Mouse (Mus musculus) embryonic facial prominence, embryonic 15.5 days (tissue): Measurements from ENCODE around the gene Asic5. TPM values are rescaled to one million over a fixed set of nuclear protein-coding genes. Genes with fewer than 3 reads are reported as not detected.

ENCODE experiments used
- ATAC-seq: fragments of 200-750 bp; cut with Nextera tagmentation; 2 replicates; pipeline ENCODE4 v1.8.0; 2017; ENCODE audit warnings: low read depth, moderate TSS enrichment; ENCODE audit not compliant: insufficient number of reproducible peaks, low FRiP score, low TSS enrichment
- H3K27ac ChIP-seq: fragments of 300-500 bp; sonication (generic); replicated peaks from 2 replicates; pipeline ENCODE4 v1.5.1; 2015; ENCODE audit warnings: mild to moderate bottlenecking, inconsistent platforms
- H3K27me3 ChIP-seq: fragments of 300-500 bp; sonication (generic); 2 replicates; pipeline ENCODE4 v1.6.1; 2015; ENCODE audit warnings: inconsistent platforms
- H3K36me3 ChIP-seq: fragments of 300-500 bp; sonication (generic); 2 replicates; pipeline ENCODE4 v1.6.1; 2015; ENCODE audit warnings: mild to moderate bottlenecking, inconsistent platforms
- H3K4me1 ChIP-seq: fragments of 300-500 bp; sonication (generic); 2 replicates; pipeline ENCODE4 v1.6.1; 2015; ENCODE audit warnings: inconsistent platforms
- H3K4me2 ChIP-seq: fragments of 300-500 bp; sonication (generic); replicated peaks from 2 replicates; pipeline ENCODE4 v1.6.1; 2015; ENCODE audit warnings: mild to moderate bottlenecking, inconsistent platforms
- H3K4me3 ChIP-seq: fragments of 300-500 bp; sonication (generic); replicated peaks from 2 replicates; pipeline ENCODE4 v1.5.1; 2015; ENCODE audit warnings: mild to moderate bottlenecking, inconsistent platforms
- H3K9ac ChIP-seq: fragments of 300-500 bp; sonication (generic); 2 replicates; pipeline ENCODE4 v1.6.1; 2015; ENCODE audit warnings: inconsistent platforms
- H3K9me3 ChIP-seq: fragments of 300-500 bp; sonication (generic); replicated peaks from 2 replicates; pipeline ENCODE4 v1.6.1; 2016; ENCODE audit warnings: inconsistent platforms
- WGBS: fragments of 180-500 bp; shearing (Covaris S2); methylation state at CpG from one replicate; pipeline ENCODE4 v1.1.7; 2015; 5-methylcytosine and 5-hydroxymethylcytosine counted together
- polyA plus RNA-seq: library from polyadenylated mRNA; unstranded; fragments of >200 nt; fragmentation: Nextera tagmentation; extraction: Ambion mirVana; gene quantifications from 2 replicates; pipeline ENCODE4 v1.2.1, GENCODE M21; 2015

Gene Asic5
- polyA plus RNA-seq, 1 experiment from 2014 or later = not detected

DNA sequence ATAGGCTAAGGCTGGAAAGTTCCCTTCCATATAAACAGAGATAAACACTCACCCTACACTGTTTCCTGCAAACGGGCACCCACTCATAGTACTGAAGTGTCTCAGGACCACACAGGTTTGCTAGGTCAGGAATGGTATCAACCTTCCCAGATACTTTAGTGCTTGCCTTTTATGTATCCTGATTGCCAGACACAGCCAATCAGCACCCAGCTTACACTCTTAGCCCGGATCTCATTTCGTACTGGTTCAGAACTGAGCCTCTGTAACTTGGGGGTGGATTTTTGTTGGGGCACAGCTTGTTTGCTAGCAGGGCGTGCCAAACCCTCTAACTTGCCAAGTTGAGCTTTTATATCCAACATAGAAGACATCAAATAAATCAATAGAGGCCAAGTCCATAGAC, 6.5 kb upstream of the Asic5 start:
- 69% methylated on average over 4 of the region's 4 CpGs for WGBS
- H3K9me3 ChIP-seq = no peaks in the 10 kb centered on the region
- no peak overlapping the region for H3K27ac ChIP-seq
- no peak for ATAC-seq
- H3K27me3 ChIP-seq = no peaks in the 10 kb centered on the region
- H3K9ac ChIP-seq = no peak overlapping the region
- H3K4me3 ChIP-seq = no peak overlapping the region
- H3K4me2 ChIP-seq = no peak overlapping the region
- H3K4me1 ChIP-seq = no peaks in the 10 kb centered on the region
- no peaks in the 10 kb centered on the region for H3K36me3 ChIP-seq

DNA sequence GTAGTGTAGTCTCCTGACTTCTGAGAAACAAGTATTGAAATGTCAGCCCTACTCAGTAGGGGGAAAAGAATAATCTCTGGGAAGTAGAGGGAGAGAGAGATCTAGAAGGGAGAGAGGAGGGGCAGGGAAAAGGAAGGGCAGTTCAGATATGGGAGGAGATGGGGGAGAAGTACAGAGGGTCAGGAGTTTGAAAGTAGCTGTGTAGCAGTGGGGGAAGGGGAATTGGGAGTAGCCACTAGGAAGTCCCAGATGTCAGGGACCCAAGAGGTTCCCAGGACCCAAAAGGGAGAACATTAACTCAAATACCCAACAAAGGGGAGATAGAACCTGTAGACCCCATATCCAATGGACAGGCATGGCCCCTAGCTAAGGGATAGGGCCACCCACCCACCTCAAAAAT, 6.0 kb upstream of the Asic5 start, which contains the start of gene Tdo2:
Gene Tdo2 (minus strand): TSS at position 101 of the 400 bp plus-strand sequence.
- no peak within 1 kb of the TSS for H3K4me2 ChIP-seq
- no peak within 1 kb of the TSS for H3K27ac ChIP-seq
- no peaks in the 10 kb centered on the region for H3K27me3 ChIP-seq
- no peaks in the 10 kb centered on the region for H3K4me1 ChIP-seq
- no peak within 1 kb of the TSS for H3K9ac ChIP-seq
- H3K36me3 ChIP-seq = no peaks in the 10 kb centered on the region
- H3K4me3 ChIP-seq = no peak within 1 kb of the TSS
- H3K9me3 ChIP-seq = no peaks in the 10 kb centered on the region
- ATAC-seq = no peak

DNA sequence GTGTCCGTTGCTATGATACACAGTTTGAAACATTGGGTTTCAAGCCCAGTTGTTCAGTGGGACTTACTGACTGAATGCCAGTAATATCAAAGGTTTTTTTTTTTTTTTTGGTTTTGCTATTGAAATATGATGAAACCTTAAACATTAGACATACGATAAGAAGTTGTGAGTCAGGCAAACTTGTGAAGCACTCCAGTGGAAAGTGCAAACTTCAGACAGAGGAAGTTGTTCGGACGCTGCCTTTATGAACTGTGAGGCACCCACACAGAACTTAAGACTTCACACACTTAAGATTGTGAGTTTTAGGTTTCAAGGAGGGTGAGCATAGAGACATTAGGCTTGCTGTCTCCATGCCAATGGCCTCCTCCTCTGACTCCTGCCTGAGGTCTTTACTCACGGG, 514 bp upstream of the Asic5 start:
- Histone ChIP-seq H3K9me3 (no peaks in the 10 kb centered on the region), H3K4me2 (no peak overlapping the region), H3K9ac (no peak overlapping the region), H3K27me3 (no peaks in the 10 kb centered on the region), H3K27ac (no peak overlapping the region), H3K4me3 (no peak overlapping the region), H3K4me1 (no peaks in the 10 kb centered on the region), H3K36me3 (no peaks in the 10 kb centered on the region)
- 88% methylated on average over 5 of the region's 5 CpGs for WGBS
- no peak for ATAC-seq

DNA sequence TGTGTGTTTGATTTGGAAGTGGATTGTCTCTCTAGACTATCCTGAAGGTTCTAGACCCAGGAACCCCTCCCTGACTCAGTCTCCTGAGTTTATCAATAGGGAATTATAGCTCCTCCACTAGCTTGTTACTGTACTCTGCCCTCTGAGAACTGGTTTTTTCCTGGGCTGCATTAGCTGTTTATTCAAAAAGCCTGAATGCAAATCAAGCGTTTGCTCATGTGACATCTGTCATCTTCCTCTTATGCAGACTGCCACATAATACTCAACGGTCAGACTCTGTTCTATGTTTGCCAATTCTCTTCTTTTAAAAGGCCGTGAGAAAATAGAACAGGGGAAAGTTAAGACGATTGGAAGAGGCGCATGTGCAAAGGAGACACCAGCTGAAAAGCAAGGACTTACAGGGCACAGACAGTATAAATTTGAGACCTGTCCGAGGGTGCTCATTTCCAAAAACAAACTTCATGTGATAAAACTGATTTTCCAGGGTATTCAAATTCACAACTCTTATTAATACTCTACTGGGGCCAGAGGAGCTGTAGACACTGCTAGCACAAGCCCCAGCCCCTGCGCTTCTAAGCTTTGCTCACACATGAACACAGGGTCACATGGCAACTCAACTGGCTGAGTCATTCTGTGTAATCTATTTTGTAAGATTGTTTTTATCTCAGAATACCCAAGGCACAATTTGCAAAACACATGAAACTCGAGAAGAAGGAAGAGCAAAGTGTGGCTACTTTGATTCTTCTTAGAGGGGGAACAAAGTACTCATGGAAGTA, 1.2 kb downstream of the Asic5 start:
- Histone ChIP-seq H3K9ac (no peak overlapping the region), H3K36me3 (no peaks in the 10 kb centered on the region)
- no peak for ATAC-seq

DNA sequence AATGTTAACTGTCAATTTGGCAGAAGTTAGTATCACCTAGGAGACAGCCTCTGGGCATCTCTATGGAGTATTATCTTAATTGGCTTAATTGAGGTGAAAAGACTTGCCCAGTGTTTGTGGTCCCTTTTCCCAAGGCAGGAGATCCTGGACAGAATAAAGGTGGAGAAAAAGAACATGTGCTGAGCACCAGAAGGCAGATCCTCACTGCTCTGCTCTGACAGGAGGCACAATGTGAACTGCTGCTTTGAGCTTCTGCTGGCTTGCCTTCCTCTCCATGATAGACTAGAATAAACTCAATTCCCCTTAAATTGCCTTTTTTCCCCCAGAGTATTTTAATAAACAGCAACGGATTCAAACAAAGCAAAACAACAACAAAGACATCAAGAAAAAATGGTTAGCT, 3.0 kb downstream of the Asic5 start:
- no peak overlapping the region for H3K4me3 ChIP-seq
- H3K4me1 ChIP-seq = no peaks in the 10 kb centered on the region
- 50% methylated on average over 1 of the region's 1 CpGs for WGBS
- H3K9ac ChIP-seq = no peak overlapping the region
- H3K36me3 ChIP-seq = no peaks in the 10 kb centered on the region
- ATAC-seq = no peak
- no peak overlapping the region for H3K4me2 ChIP-seq
- H3K27ac ChIP-seq = no peak overlapping the region
- H3K9me3 ChIP-seq = no peaks in the 10 kb centered on the region
- no peaks in the 10 kb centered on the region for H3K27me3 ChIP-seq

More for the DNA sequence above, 1.2 kb downstream of the Asic5 start:
- Histone ChIP-seq H3K9me3 (no peaks in the 10 kb centered on the region), H3K4me2 (no peak overlapping the region), H3K27me3 (no peaks in the 10 kb centered on the region), H3K4me1 (no peaks in the 10 kb centered on the region), H3K27ac (no peak overlapping the region), H3K4me3 (no peak overlapping the region)
- 72% methylated on average over 8 of the region's 8 CpGs for WGBS

DNA sequence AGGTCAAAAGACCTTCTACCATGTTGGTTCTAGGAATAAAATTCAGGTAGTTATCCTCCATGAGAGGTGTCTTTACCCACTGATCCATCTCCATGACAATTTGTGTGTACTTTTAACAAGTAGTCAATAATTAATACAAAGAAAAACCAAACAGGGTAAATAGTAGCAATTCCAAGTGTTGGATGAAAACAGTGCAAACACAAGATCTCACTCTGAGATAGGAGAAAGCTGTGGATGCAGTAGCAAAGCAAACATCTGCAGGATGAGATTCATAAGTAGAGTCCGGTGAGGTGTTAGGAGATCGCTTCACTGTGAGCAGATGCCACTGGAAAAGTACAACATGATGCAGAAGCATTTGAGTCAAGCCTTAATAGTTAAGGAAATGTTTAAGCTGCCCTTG, 4.0 kb downstream of the Asic5 start:
- no peak overlapping the region for H3K9ac ChIP-seq
- no peaks in the 10 kb centered on the region for H3K36me3 ChIP-seq
- no peak overlapping the region for H3K4me3 ChIP-seq
- 98% methylated on average over 2 of the region's 2 CpGs for WGBS
- no peak overlapping the region for H3K4me2 ChIP-seq
- ATAC-seq = no peak
- no peaks in the 10 kb centered on the region for H3K9me3 ChIP-seq
- no peaks in the 10 kb centered on the region for H3K27me3 ChIP-seq
- no peaks in the 10 kb centered on the region for H3K4me1 ChIP-seq
- no peak overlapping the region for H3K27ac ChIP-seq

DNA sequence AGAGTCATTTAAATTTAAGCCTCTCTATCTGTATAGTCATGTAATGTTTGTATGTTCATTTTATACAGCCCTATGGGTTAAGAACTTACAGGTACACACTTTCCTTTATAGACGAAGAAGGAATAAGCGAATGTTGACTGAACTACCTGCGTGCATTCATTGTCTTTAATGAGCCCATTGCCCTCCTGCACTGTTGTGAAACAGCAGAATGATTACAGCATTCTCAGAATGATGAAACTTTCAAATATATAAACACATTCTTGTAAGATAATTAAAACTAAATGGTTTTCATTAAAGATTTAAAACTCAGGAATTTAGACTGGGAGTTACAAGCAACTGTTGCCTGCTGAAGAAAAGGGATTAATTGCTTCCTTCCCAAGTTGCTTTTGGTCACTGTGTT, 5.5 kb downstream of the Asic5 start:
- ATAC-seq = no peak
- Histone ChIP-seq H3K27ac (no peak overlapping the region), H3K4me3 (no peak overlapping the region), H3K36me3 (no peaks in the 10 kb centered on the region), H3K9ac (no peak overlapping the region), H3K27me3 (no peaks in the 10 kb centered on the region), H3K4me2 (no peak overlapping the region), H3K4me1 (no peaks in the 10 kb centered on the region), H3K9me3 (no peaks in the 10 kb centered on the region)
- WGBS = 86% methylated on average over 3 of the region's 3 CpGs

DNA sequence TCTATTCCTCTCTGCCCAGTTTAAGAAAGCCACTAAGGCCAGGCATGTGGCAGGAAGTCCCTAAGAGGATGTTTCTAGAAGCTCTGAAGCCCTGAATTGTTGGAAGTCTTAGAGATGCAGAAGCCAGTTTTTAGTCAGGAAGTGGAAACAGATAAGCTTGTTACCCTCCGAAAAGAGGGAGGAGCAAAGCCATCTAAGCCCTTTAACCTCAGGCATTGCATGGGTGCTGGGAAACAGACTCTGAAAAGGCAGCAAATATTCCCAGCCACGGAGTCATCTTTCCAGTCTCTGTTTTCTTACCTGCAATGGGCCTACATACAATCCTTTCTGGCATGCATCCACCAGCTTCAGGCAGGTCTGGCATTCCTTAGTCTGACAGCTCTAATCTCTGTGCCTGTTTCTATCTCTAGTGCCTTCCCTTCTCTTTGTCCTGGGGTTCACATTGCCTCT, 7.6 kb downstream of the Asic5 start:
- H3K9ac ChIP-seq = no peak overlapping the region
- no peaks in the 10 kb centered on the region for H3K4me1 ChIP-seq
- no peaks in the 10 kb centered on the region for H3K36me3 ChIP-seq
- no peak overlapping the region for H3K4me3 ChIP-seq
- H3K9me3 ChIP-seq = no peaks in the 10 kb centered on the region
- ATAC-seq = no peak
- 19% methylated on average over 2 of the region's 2 CpGs for WGBS
- no peaks in the 10 kb centered on the region for H3K27me3 ChIP-seq
- no peak overlapping the region for H3K4me2 ChIP-seq
- H3K27ac ChIP-seq = no peak overlapping the region

DNA sequence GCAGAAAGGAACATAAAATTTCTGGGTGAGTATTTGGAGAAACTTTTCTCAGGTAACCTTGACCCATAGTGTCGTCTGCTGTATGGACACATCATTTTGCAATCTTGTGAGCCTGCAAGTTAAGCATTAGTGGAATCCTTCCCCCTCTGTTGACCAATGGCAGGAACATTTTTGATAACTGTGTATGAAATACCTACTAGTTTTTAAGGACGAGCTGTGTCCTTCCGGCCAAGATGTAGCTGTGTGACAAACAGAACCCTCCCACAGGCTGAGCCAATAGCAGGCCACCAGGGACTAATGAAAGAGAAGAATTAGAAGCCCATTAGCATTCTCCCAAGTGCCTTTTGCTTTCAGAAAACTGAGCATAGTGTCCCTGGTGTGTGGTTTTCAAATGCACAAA, 8.4 kb downstream of the Asic5 start:
- H3K4me1 ChIP-seq = no peaks in the 10 kb centered on the region
- H3K9me3 ChIP-seq = no peaks in the 10 kb centered on the region
- H3K4me2 ChIP-seq = no peak overlapping the region
- no peak overlapping the region for H3K9ac ChIP-seq
- H3K27ac ChIP-seq = no peak overlapping the region
- no peaks in the 10 kb centered on the region for H3K27me3 ChIP-seq
- no peak for ATAC-seq
- H3K36me3 ChIP-seq = no peaks in the 10 kb centered on the region
- H3K4me3 ChIP-seq = no peak overlapping the region
- WGBS = 77% methylated on average over 3 of the region's 3 CpGs

DNA sequence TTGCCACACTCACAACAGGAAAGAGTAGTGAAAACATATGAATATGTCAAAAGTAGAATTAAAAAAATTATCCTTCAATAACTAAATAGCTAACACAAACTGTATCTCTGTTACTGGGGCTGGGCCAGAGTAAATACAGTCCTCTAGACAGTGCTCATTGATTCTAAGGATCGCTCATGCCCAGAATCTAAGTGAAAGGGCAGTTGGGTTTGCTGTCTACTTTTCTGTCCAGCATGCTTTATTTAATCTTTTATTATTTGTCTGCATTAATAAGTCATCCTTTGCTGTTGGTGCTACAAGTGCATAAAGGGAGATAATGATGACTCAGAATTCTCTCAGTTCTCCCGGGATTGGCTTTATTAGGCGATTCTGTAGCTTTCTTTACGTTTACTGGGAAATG, 13.3 kb downstream of the Asic5 start:
- H3K9ac ChIP-seq = no peak overlapping the region
- H3K4me1 ChIP-seq = no peaks in the 10 kb centered on the region
- no peak overlapping the region for H3K4me2 ChIP-seq
- no peak overlapping the region for H3K4me3 ChIP-seq
- no peaks in the 10 kb centered on the region for H3K27me3 ChIP-seq
- no peak for ATAC-seq
- H3K36me3 ChIP-seq = no peaks in the 10 kb centered on the region
- no peaks in the 10 kb centered on the region for H3K9me3 ChIP-seq
- H3K27ac ChIP-seq = no peak overlapping the region
- 45% methylated on average over 4 of the region's 4 CpGs for WGBS

DNA sequence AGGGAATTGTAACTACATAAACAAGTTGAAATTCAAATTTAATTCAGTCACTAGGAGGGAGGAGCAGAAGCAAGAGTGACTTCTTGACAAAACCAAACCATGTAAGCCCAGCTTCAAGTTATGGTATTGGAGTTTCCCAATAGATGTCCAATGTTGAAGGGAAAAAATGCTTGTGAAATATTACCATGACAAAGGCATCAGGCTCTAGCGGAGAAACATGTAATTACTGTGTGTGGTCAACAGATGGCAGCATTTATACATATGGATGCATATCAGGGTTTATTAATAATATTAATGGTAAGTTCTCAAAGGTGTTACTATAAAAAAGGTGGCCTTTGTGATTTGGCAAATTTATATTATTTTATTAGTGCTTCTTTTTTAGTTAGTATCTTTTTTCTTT, 13.9 kb downstream of the Asic5 start:
- no peak overlapping the region for H3K9ac ChIP-seq
- no peaks in the 10 kb centered on the region for H3K4me1 ChIP-seq
- H3K27ac ChIP-seq = no peak overlapping the region
- WGBS = 3% methylated on average over 1 of the region's 1 CpGs
- H3K4me3 ChIP-seq = no peak overlapping the region
- H3K4me2 ChIP-seq = no peak overlapping the region
- ATAC-seq = no peak
- no peaks in the 10 kb centered on the region for H3K36me3 ChIP-seq
- no peaks in the 10 kb centered on the region for H3K27me3 ChIP-seq
- no peaks in the 10 kb centered on the region for H3K9me3 ChIP-seq

DNA sequence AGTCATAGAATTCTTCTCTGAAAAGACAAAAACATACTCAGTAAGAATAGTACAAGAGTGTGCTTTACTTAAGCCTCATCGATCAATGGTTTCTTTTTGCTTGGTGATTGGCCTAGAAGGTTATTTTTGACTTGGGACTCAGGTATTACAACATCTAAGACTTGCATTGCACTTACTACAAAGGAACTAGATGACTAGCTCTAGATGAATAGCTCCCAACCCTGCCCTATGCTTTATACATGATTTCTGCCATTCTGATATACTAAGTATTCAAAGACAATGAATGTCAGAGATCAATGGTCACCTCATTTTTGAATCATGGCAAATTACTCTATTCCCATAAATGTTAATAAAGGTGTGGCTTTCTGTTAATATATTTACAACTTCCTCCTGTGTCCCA, 24.9 kb downstream of the Asic5 start:
- Histone ChIP-seq H3K4me3 (no peak overlapping the region), H3K36me3 (no peaks in the 10 kb centered on the region), H3K27me3 (no peaks in the 10 kb centered on the region), H3K4me1 (no peaks in the 10 kb centered on the region), H3K9ac (no peak overlapping the region), H3K27ac (no peak overlapping the region), H3K9me3 (no peaks in the 10 kb centered on the region), H3K4me2 (no peak overlapping the region)
- 84% methylated on average over 1 of the region's 1 CpGs for WGBS
- ATAC-seq = no peak
